Mouse (Mus musculus): Measurements from ENCODE around the gene Aqp1.
A peak's percentile ranks its signal among the peaks of the same experiment; 100 is the strongest.

Gene Aqp1

GRCm38 (mm10) chr6:55362663-55363062 is 26.4 kb downstream of the Aqp1 start:
- DNase-seq = no peak

- no peak for DNase-seq
These were observed 30.9 kb downstream of the Aqp1 start for GRCm38 (mm10) chr6:55367126-55367525.

DNA sequence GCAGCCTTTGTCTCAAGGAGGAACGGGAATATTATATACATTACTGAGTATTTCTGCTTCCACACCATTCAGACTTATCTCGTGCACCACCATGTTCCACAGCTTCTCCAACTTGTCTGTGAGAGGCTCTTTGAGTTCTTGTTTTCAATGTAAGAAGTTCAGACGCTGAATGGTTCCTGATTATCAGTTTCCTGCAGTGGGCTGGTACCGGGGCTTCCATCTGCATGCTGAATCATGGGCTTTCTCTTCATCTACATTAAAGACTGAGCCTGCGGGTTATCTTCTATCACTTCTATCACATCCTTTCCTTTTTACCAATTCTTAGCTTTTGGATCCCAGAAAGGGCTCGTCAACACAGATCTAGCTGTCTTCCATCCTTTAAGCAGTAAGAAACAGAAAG is 34.6 kb downstream of the Aqp1 start:
- no peak for DNase-seq

DNA sequence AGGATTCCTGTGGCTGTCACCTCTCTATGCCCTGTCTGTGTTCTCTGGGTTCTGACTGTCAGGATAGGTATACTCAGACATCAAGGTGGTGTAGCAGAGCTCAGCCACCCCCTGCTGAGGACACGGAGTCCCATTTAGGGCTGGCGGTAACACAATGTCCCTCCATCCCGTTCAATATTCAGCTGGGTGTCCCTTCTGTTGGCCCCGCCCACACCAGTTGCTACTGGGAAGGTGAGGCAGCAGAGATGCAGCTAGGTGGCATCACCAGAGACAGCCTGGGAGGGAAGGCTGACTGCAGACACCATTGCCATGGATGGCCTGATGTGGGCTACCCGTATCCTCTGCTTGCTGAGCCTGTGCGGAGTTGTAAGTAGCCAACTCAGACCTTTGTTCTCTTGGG is 39.8 kb downstream of the Aqp1 start, which contains the start of gene Ghrhr:
Gene Ghrhr, plus strand, starts transcription at position 220 of the 400 bp plus-strand sequence.
- DNase-seq = no peak

GRCm38 (mm10) chr6:55376511-55376910 is 40.3 kb downstream of the Aqp1 start:
- no peak for DNase-seq

GRCm38 (mm10) chr6:55377461-55377860 is 41.2 kb downstream of the Aqp1 start:
- DNase-seq = no peak

GRCm38 (mm10) chr6:55379641-55380335 is 43.6 kb downstream of the Aqp1 start:
- peak; percentile 65 for DNase-seq

DNA sequence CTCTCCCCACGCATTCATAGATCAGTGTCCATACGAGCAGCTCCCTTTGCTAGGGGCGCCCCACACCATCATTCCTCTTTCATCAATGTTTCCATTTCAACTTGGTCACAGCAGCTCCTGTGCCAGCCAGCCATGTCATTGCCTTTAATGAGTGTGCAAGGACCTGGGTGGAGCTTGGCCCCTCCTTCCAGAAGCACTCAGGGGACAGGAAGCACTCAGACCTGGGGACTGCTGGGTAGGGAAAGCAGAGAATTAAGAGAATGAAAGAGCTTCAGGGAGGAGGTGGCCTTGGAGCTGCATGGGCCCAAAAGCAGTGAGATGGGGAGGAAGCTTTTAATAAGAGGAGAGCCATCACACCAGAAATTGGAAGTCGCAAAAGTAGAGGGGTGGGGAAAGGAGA is 45.7 kb downstream of the Aqp1 start:
- no peak for DNase-seq

GRCm38 (mm10) chr6:55383897-55384296 is 47.7 kb downstream of the Aqp1 start:
- DNase-seq = peak; percentile 69

DNA sequence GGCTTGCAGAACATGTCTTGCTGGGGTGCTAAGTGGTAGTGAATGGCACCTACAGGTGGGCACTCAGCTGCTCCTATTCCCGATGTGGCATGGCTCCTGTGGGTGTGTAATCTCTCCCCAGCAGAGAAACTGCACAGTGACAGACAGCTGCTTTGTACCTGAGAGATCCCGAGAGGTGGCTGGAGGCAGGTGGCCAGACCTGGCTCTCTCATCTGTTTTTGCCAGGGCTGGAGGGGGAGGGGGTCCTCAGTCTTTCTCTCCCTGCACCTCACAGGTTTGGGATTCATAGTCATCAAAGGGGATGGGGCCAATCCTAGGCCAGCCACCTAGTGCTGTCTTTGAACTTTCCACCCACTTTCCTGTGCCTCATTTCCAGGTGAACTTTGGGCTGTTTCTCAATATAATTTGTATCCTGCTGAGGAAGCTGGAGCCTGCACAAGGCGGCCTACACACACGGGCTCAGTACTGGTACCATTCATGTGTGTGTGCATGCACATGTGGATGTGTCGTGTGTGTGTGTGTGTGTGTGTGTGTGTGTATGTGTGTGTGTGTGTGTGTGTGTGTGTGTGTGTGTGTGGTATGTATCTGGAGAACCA is 48.2 kb downstream of the Aqp1 start:
- no peak for DNase-seq

DNA sequence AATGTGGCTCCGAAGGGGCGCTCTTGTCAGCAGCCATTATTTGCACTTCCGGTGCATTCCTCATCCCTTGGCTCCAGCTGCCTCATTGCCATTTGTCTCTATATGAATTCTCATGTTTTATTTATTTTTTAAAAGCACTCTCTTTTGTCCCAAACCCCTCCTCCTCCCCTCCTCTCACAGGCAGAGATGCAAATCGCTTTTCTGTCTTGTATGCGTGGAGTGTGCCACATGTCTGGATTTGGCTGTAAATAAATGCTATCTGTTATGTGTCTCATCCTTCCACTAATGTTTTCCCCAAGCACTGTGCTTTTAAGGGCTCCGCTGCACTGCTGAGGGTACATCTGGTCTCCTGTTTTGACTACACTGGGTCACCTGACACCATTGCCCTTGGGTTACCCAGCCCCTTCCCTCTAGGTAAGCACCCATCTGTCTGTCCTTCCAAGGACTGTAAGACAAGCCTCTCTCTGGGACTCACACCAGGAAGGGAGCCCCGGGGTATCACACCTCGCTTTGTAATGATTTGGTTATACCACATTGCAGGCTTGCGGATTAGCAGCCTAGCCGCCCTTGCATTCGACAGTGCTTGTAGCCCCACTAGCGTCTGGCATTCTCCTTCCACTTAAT is 52.4 kb downstream of the Aqp1 start:
- DNase-seq = peak; percentile 28

DNA sequence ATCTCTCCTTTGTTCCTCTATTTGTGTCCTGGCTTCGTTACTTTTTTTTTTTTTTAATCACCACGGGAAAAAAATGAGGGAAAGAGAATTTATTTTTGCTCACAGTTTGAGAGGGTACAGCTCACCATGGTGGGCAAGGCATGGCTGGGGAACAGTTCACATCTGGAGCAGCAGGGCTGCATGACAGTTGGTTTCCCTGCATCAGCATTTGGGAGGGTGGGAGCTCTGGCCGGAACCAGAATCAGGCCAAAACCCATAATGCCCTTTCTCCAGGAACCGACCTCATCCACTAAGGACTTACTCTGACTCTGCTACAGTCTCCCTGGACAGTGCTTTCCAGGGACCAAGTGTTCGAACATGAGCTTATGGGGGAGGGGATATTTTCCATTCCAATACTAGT is 53.1 kb downstream of the Aqp1 start:
- no peak for DNase-seq

DNA sequence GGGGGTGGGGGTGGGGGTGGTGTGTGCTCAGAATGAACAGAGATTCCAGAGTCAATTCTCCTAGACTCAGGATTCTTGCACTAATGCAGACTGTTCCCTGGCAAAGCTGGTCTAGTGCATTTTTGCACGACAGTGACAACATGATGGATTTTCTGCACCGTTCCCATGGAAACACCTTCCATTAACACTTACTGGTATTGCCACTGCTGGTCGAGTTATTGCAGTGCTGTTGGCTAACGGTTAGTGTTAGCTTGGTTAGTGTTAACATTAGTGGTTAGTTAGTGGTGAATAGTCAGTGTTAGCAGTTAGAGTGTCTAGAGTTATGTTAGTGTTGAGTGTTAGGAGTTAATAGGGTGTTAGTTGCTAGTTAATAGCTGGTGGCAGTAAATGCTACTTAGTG is 55.6 kb downstream of the Aqp1 start:
- peak; percentile 71 for DNase-seq

DNA sequence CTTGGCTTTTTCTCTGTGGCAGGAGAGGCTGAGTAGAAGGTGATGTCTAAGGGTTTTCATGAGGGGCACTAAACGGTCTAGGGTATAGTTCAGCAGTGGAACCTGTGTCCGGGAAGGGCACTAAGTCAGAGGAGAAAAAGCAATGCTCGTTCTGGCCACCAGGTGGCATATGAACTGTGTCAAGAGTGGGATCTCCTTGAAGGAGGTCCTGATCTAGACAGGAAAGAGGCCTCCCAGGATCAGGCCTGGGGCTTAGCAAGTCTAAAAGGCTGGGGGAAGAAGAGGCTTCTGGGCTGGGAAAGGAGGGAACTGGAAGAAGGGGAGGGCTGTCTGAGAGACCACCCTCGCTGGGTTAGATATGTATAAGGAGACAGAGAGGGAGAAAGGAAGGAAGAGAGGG is 56.2 kb downstream of the Aqp1 start:
- DNase-seq = peak; percentile 90

GRCm38 (mm10) chr6:55394854-55395253 is 58.6 kb downstream of the Aqp1 start:
- no peak for DNase-seq

- DNase-seq = peak; percentile 54
These were observed 59.9 kb downstream of the Aqp1 start for GRCm38 (mm10) chr6:55396176-55396575.

DNA sequence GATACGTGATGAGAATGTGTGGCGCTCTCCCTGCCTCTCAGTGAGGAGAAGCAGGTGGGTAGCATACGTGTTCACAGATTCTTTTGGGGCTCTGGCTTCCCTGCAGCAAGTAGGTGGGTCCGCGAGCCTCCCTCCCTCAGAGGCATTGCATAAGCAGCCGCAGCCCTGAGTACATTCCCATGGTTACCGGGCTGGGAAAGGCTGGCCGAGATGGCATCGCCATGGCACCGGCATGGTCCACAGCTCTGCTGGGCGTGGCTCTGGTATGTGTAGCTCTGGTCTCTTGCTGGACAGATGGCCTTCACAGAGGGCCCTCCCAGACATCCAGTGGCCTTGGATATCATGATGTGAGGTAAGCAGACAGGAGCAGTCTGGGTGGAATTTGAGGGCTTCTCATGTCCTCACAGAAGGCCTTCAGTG is 60.4 kb downstream of the Aqp1 start:
- peak; percentile 32 for DNase-seq
